8 mouse cellular contexts compared by ENCODE assay signal in the genomic region with DNA sequence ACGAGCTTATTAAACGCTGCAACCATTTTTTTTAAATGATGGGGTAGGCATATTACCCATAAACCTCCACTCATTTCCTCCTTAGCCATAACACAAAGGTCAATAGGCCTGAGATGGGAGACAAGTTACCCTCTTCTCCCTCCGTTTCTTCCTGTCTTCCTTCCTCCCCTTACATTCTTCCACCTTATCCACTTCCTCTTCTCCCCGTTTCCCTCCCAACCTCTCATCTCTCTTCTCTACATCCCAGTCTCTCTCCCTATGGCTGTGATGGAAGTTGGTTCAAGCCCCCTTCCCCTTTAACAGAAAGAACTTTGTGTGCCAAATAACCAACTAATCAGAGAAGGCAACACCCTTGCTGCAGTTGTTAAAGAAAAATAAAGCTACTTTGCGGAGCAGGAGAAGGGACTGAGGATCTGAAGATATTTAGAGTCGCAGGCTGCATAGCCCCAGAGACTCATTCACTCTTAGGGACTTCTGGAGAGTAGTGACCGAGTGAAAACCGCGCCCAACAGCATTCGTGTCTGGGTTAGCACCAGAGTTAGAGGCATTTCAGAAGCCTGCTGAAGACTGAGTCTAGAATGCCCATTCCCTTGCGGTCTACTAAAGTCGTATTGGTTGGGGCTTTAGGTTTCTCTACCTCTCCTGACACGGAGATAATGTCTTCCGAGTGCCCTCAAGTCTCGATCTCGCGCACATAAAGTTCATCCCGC. TPM values are rescaled to one million over a fixed set of nuclear protein-coding genes. Genes with fewer than 3 reads are reported as not detected.
DNase-seq lines count a peak whose midpoint lies in the region; ATAC-seq and TF ChIP-seq lines count a peak whose summit lies in the region.

No protein-coding gene starts in this region.

- no peak for TF ChIP-seq CTCF in layer of hippocampus, adult 2 months (conservative IDR thresholded peaks at IDR 0.05)

- H3K27ac ChIP-seq in layer of hippocampus, adult 2 months, result no peak overlapping the region
- H3K27ac ChIP-seq in embryonic facial prominence, embryonic 13.5 days, result peak overlapping the region; percentile 93
- peak overlapping the region; percentile 95 for H3K27ac ChIP-seq in hindbrain, embryonic 15.5 days (replicated peaks)
- peak overlapping the region; percentile 73; the same call in 1 of the 2 replicates for H3K27ac ChIP-seq in midbrain, embryonic 15.5 days

- ATAC-seq in embryonic facial prominence, embryonic 13.5 days (ENCODE audit: insufficient number of reproducible peaks, insufficient read depth, low FRiP score, low TSS enrichment, low read depth), result no peak
- ATAC-seq in hindbrain, embryonic 15.5 days (ENCODE audit: low FRiP score, low read depth), result no peak
- 0 out of 2 replicates have a peak, but pooled peaks have one; percentile 0 for ATAC-seq in midbrain, embryonic 15.5 days (replicated peaks)

- WGBS in embryonic facial prominence, embryonic 13.5 days, result 11% methylated on average over 18 of the region's 18 CpGs
- 10% methylated on average over 18 of the region's 18 CpGs for WGBS in hindbrain, embryonic 15.5 days
- 11% methylated on average over 18 of the region's 18 CpGs for WGBS in midbrain, embryonic 15.5 days

- H3K9me3 ChIP-seq in embryonic facial prominence, embryonic 13.5 days, result no peaks in the 10 kb centered on the region
- H3K9me3 ChIP-seq in hindbrain, embryonic 15.5 days, result no peaks in the 10 kb centered on the region
- H3K9me3 ChIP-seq in midbrain, embryonic 15.5 days, result no peaks in the 10 kb centered on the region

- peaks cover 48% of the 10 kb centered on the region for H3K4me1 ChIP-seq in embryonic facial prominence, embryonic 13.5 days
- H3K4me1 ChIP-seq in hindbrain, embryonic 15.5 days (replicated peaks), result peaks cover 54% of the 10 kb centered on the region
- H3K4me1 ChIP-seq in midbrain, embryonic 15.5 days, result peaks cover 44% of the 10 kb centered on the region

- H3K4me3 ChIP-seq in layer of hippocampus, adult 2 months, result peak overlapping the region; percentile 37
- H3K4me3 ChIP-seq in embryonic facial prominence, embryonic 13.5 days, result peak overlapping the region; percentile 66
- H3K4me3 ChIP-seq in hindbrain, embryonic 15.5 days, result peak overlapping the region; percentile 81
- peak overlapping the region; percentile 62 for H3K4me3 ChIP-seq in midbrain, embryonic 15.5 days

- H3K27me3 ChIP-seq in embryonic facial prominence, embryonic 13.5 days, result peaks cover 78% of the 10 kb centered on the region
- H3K27me3 ChIP-seq in hindbrain, embryonic 15.5 days, result peaks cover 14% of the 10 kb centered on the region; the same call in 1 of the 2 replicates
- peaks cover 41% of the 10 kb centered on the region for H3K27me3 ChIP-seq in midbrain, embryonic 15.5 days (replicated peaks)

- peak overlapping the region; percentile 72 for H3K9ac ChIP-seq in embryonic facial prominence, embryonic 13.5 days
- H3K9ac ChIP-seq in hindbrain, embryonic 15.5 days, result peak overlapping the region; percentile 89
- peak overlapping the region; percentile 44 for H3K9ac ChIP-seq in midbrain, embryonic 15.5 days

- DNase-seq in layer of hippocampus, adult 2 months (ENCODE audit: low spot score in 2 of 2), result no peak
- no peak for DNase-seq in layer of hippocampus, adult 18-20 months (ENCODE audit: low spot score in 2 of 2)
- no peak for DNase-seq in retina, postnatal 1 day
- DNase-seq in cerebellum, adult 9-10 months, result no peak
- DNase-seq in spleen, postnatal 10 days (ENCODE audit: low spot score in 2 of 2), result no peak

- H3K4me2 ChIP-seq in embryonic facial prominence, embryonic 13.5 days, result peak overlapping the region; percentile 77
- peak overlapping the region; percentile 77 for H3K4me2 ChIP-seq in hindbrain, embryonic 15.5 days
- peak overlapping the region; percentile 91 for H3K4me2 ChIP-seq in midbrain, embryonic 15.5 days

- H3K36me3 ChIP-seq in embryonic facial prominence, embryonic 13.5 days, result no peaks in the 10 kb centered on the region
- no peaks in the 10 kb centered on the region for H3K36me3 ChIP-seq in hindbrain, embryonic 15.5 days
- H3K36me3 ChIP-seq in midbrain, embryonic 15.5 days (replicated peaks), result no peaks in the 10 kb centered on the region

RNA-seq across cellular contexts. Expression of a gene that starts 0.9 kb away (rescaled TPM):
- total RNA-seq in layer of hippocampus, adult 2 months (2021), result 1 to 10 TPM; 2.3 to 3.4 TPM
- 1 to 10 TPM; 2.7 TPM for total RNA-seq in layer of hippocampus, adult 18-20 months (2021)
- 69.1 and 77.2 TPM in 2 replicates for polyA plus RNA-seq in embryonic facial prominence, embryonic 13.5 days (2015; fragmentation: Nextera tagmentation; extraction: Ambion mirVana)
- polyA plus RNA-seq in hindbrain, embryonic 15.5 days (2015; fragmentation: Nextera tagmentation; extraction: Ambion mirVana), result 101 and 139 TPM in 2 replicates
- polyA plus RNA-seq in midbrain, embryonic 15.5 days (2015; fragmentation: Nextera tagmentation; extraction: Ambion mirVana), result 66.6 and 68.9 TPM in 2 replicates
